ENCODE assay signal across 8 mouse cellular contexts in genomic region chr1:184732556-184733049, GRCm38 (mm10). TPM values are rescaled to one million over a fixed set of nuclear protein-coding genes. Genes with fewer than 3 reads are reported as not detected.
A peak's percentile ranks its signal among the peaks of the same experiment; 100 is the strongest.
DNase-seq lines count a peak whose midpoint lies in the region; ATAC-seq and TF ChIP-seq lines count a peak whose summit lies in the region.

Gene Hlx (minus strand): TSS chr1:184732619.

- peaks cover 6% of the 10 kb centered on the region for H3K79me2 ChIP-seq in MEL (ENCODE audit: control insufficient read depth, insufficient read depth, low read length, poor library complexity)

- peak; percentile 83 for ATAC-seq in forebrain, embryonic 15.5 days (replicated peaks)
- peak; percentile 90 for ATAC-seq in limb, embryonic 15.5 days (ENCODE audit: insufficient number of reproducible peaks, low FRiP score, low TSS enrichment, low read depth)
- ATAC-seq in midbrain, embryonic 15.5 days (replicated peaks) = peak; percentile 69; the same call in 1 of the 2 replicates

- peak; percentile 31 to 71; a peak in 3 of 4 replicates for TF ChIP-seq POLR2A in MEL (IDR thresholded peaks at IDR 0.05; ENCODE audit: control insufficient read depth in 1 of 2, insufficient read depth in 1 of 2, low read depth in 1 of 2, low read length in 2 of 2, poor library complexity in 1 of 2)
- peak; percentile 54; the same call in 1 of the 2 replicates for TF ChIP-seq POLR2A in bone marrow, adult 2 months (IDR thresholded peaks at IDR 0.05; ENCODE audit: borderline replicate concordance, control insufficient read depth, low read depth, low read length)

- WGBS in bone marrow, adult 2 months = under 1% methylated on average over 32 of the region's 32 CpGs
- under 1% methylated on average over 32 of the region's 32 CpGs for WGBS in forebrain, embryonic 15.5 days
- WGBS in hindbrain, embryonic 10.5 days = under 1% methylated on average over 32 of the region's 32 CpGs
- WGBS in limb, embryonic 15.5 days = 1% methylated on average over 32 of the region's 32 CpGs
- WGBS in midbrain, embryonic 15.5 days = under 1% methylated on average over 32 of the region's 32 CpGs

- H3K9me3 ChIP-seq in MEL (replicated peaks; ENCODE audit: insufficient read depth, low read length) = no peaks in the 10 kb centered on the region
- H3K9me3 ChIP-seq in forebrain, embryonic 15.5 days = no peaks in the 10 kb centered on the region
- no peaks in the 10 kb centered on the region for H3K9me3 ChIP-seq in hindbrain, embryonic 10.5 days
- H3K9me3 ChIP-seq in limb, embryonic 15.5 days = no peaks in the 10 kb centered on the region
- no peaks in the 10 kb centered on the region for H3K9me3 ChIP-seq in midbrain, embryonic 15.5 days

- no peak for TF ChIP-seq CTCF in MEL (IDR thresholded peaks at IDR 0.05 in 2 of 3, conservative IDR thresholded peaks at IDR 0.05 in 1 of 3; ENCODE audit: control insufficient read depth in 1 of 3, insufficient read depth in 1 of 3, low read depth in 2 of 3, low read length in 3 of 3, poor library complexity in 1 of 3, severe bottlenecking in 1 of 3)
- TF ChIP-seq CTCF in bone marrow, adult 2 months (IDR thresholded peaks at IDR 0.05; ENCODE audit: control insufficient read depth, insufficient read depth, low read length) = no peak

- no peaks in the 10 kb centered on the region for H3K27me3 ChIP-seq in MEL (ENCODE audit: control insufficient read depth in 1 of 2, insufficient read depth in 2 of 2, low read length in 2 of 2)
- peaks cover 66% of the 10 kb centered on the region for H3K27me3 ChIP-seq in forebrain, embryonic 15.5 days
- peaks cover 97% of the 10 kb centered on the region for H3K27me3 ChIP-seq in hindbrain, embryonic 10.5 days (ENCODE audit: insufficient read depth, poor library complexity, severe bottlenecking)
- H3K27me3 ChIP-seq in limb, embryonic 15.5 days = peaks cover 85% of the 10 kb centered on the region
- H3K27me3 ChIP-seq in midbrain, embryonic 15.5 days (replicated peaks) = peaks cover 81% of the 10 kb centered on the region

- DNase-seq in MEL (ENCODE audit: low read depth, low spot score) = peak; percentile 94
- DNase-seq in hindbrain, embryonic 10.5 days (ENCODE audit: low spot score) = peak; percentile 86
- peak; percentile 75 for DNase-seq in testis, postnatal 14 days (ENCODE audit: low spot score)
- DNase-seq in frontal cortex, postnatal 10 days (ENCODE audit: low spot score in 2 of 2) = no peak

- peak within 1 kb of the TSS; percentile 89 for H3K9ac ChIP-seq in MEL (ENCODE audit: control insufficient read depth, low read depth, low read length, poor library complexity, severe bottlenecking)
- H3K9ac ChIP-seq in forebrain, embryonic 15.5 days (replicated peaks) = peak within 1 kb of the TSS; percentile 32
- peak within 1 kb of the TSS; percentile 55 for H3K9ac ChIP-seq in limb, embryonic 15.5 days
- H3K9ac ChIP-seq in midbrain, embryonic 15.5 days = peak within 1 kb of the TSS; percentile 21; the same call in 1 of the 2 replicates

- peak within 1 kb of the TSS; percentile 69 for H3K27ac ChIP-seq in MEL (ENCODE audit: control insufficient read depth, low read depth, low read length)
- H3K27ac ChIP-seq in bone marrow, adult 2 months (ENCODE audit: control insufficient read depth, insufficient read depth, low read depth, low read length, poor library complexity) = peak within 1 kb of the TSS; percentile 99
- no peak within 1 kb of the TSS for H3K27ac ChIP-seq in forebrain, embryonic 15.5 days (replicated peaks)
- peak within 1 kb of the TSS; percentile 71 for H3K27ac ChIP-seq in hindbrain, embryonic 10.5 days
- H3K27ac ChIP-seq in limb, embryonic 15.5 days = peak within 1 kb of the TSS; percentile 89
- no peak within 1 kb of the TSS for H3K27ac ChIP-seq in midbrain, embryonic 15.5 days

- H3K4me3 ChIP-seq in MEL (ENCODE audit: control insufficient read depth in 1 of 2, insufficient read depth in 1 of 2, low read depth in 2 of 2, low read length in 2 of 2) = peak within 1 kb of the TSS; percentile 82 to 96
- H3K4me3 ChIP-seq in bone marrow, adult 2 months (replicated peaks; ENCODE audit: control insufficient read depth, low read depth, low read length) = peak within 1 kb of the TSS; percentile 78
- H3K4me3 ChIP-seq in forebrain, embryonic 15.5 days = peak within 1 kb of the TSS; percentile 36
- H3K4me3 ChIP-seq in hindbrain, embryonic 10.5 days = peak within 1 kb of the TSS; percentile 63
- peak within 1 kb of the TSS; percentile 62 for H3K4me3 ChIP-seq in limb, embryonic 15.5 days
- H3K4me3 ChIP-seq in midbrain, embryonic 15.5 days = peak within 1 kb of the TSS; percentile 32

- no peak for TF ChIP-seq EP300 in MEL (IDR thresholded peaks at IDR 0.05; ENCODE audit: low read depth in 1 of 2, low read length in 2 of 2)

- peaks cover 3 to 5% of the 10 kb centered on the region in 2 experiments; a peak in 1 of 4 replicates for H3K4me1 ChIP-seq in MEL (ENCODE audit: control insufficient read depth in 1 of 2, insufficient read depth in 2 of 2, low read length in 2 of 2)
- H3K4me1 ChIP-seq in bone marrow, adult 2 months (ENCODE audit: control insufficient read depth, insufficient read depth, low read length) = peaks cover 1% of the 10 kb centered on the region; the same call in 1 of the 2 replicates
- peaks cover 23% of the 10 kb centered on the region for H3K4me1 ChIP-seq in forebrain, embryonic 15.5 days
- H3K4me1 ChIP-seq in hindbrain, embryonic 10.5 days (replicated peaks) = peaks cover 23% of the 10 kb centered on the region
- peaks cover 39% of the 10 kb centered on the region for H3K4me1 ChIP-seq in limb, embryonic 15.5 days
- peaks cover 19% of the 10 kb centered on the region for H3K4me1 ChIP-seq in midbrain, embryonic 15.5 days

- peak within 1 kb of the TSS; percentile 54 for H3K4me2 ChIP-seq in forebrain, embryonic 15.5 days (replicated peaks)
- H3K4me2 ChIP-seq in limb, embryonic 15.5 days = peak within 1 kb of the TSS; percentile 85
- peak within 1 kb of the TSS; percentile 51 for H3K4me2 ChIP-seq in midbrain, embryonic 15.5 days

- no peak for TF ChIP-seq RAD21 in MEL (IDR thresholded peaks at IDR 0.05; ENCODE audit: low read depth, low read length)

- peaks cover 0 to 7% of the 10 kb centered on the region in 2 experiments; a peak in 1 of 4 replicates for H3K36me3 ChIP-seq in MEL (ENCODE audit: control insufficient read depth in 1 of 2, insufficient read depth in 2 of 2, low read length in 2 of 2)
- no peaks in the 10 kb centered on the region for H3K36me3 ChIP-seq in forebrain, embryonic 15.5 days
- H3K36me3 ChIP-seq in hindbrain, embryonic 10.5 days = no peaks in the 10 kb centered on the region
- no peaks in the 10 kb centered on the region for H3K36me3 ChIP-seq in limb, embryonic 15.5 days
- H3K36me3 ChIP-seq in midbrain, embryonic 15.5 days (replicated peaks) = no peaks in the 10 kb centered on the region

TF ChIP-seq in MEL, 35 proteins besides CTCF, POLR2A, EP300 and RAD21:
- TF ChIP-seq MYC (IDR thresholded peaks at IDR 0.05; ENCODE audit: low read depth, low read length) = peak; percentile 78
- 0 out of 2 replicates have a peak, but pooled peaks have one; percentile 54 for TF ChIP-seq MAX (IDR thresholded peaks at IDR 0.05; ENCODE audit: low read length)
- no peak; the same call in 1 of the 2 replicates for TF ChIP-seq USF1 (IDR thresholded peaks at IDR 0.05; ENCODE audit: low read depth, low read length)
- TF ChIP-seq TBP (IDR thresholded peaks at IDR 0.05; ENCODE audit: low read depth, low read length) = peak; percentile 77
- peak; percentile 35; the same call in 1 of the 2 replicates for TF ChIP-seq CHD1 (IDR thresholded peaks at IDR 0.05; ENCODE audit: low read depth, low read length)
- 0 out of 2 replicates have a peak, but pooled peaks have one; percentile 39 for TF ChIP-seq ETS1 (IDR thresholded peaks at IDR 0.05; ENCODE audit: low read depth, low read length)
- TF ChIP-seq ZKSCAN1 (IDR thresholded peaks at IDR 0.05; ENCODE audit: low read depth, low read length) = no peak
- TF ChIP-seq MXI1 (IDR thresholded peaks at IDR 0.05; ENCODE audit: low read depth, low read length) = peak; percentile 90
- TF ChIP-seq NELFE (IDR thresholded peaks at IDR 0.05; ENCODE audit: low read depth, low read length) = peak; percentile 45
- peak; percentile 34; the same call in 1 of the 2 replicates for TF ChIP-seq TCF12 (IDR thresholded peaks at IDR 0.05; ENCODE audit: low read depth, low read length)
- TF ChIP-seq JUND (IDR thresholded peaks at IDR 0.05; ENCODE audit: low read depth, low read length) = no peak
- peak; percentile 53 for TF ChIP-seq HCFC1 (IDR thresholded peaks at IDR 0.05; ENCODE audit: low read depth, low read length)
- no peak for TF ChIP-seq GABPA (IDR thresholded peaks at IDR 0.05; ENCODE audit: low read depth, low read length)
- peak; percentile 95 for TF ChIP-seq ZNF384 (IDR thresholded peaks at IDR 0.05; ENCODE audit: low read depth, low read length)

RNA-seq across cellular contexts. Expression of gene Hlx, which starts in this region (rescaled TPM):
- 2.4 and 2.7 TPM in 2 replicates for total RNA-seq in MEL (2012; rRNA removed)
- polyA plus RNA-seq in MEL (2012; ENCODE audit: insufficient read depth in 1 of 2, insufficient read length in 2 of 2, low read depth in 1 of 2, low replicate concordance in 2 of 2, missing spikeins in 1 of 2) = 1 to 10 TPM in 1 of 2 experiments, not detected in 1; 9.6 TPM
- 14.0 and 29.3 TPM in 2 replicates for polyA plus RNA-seq in bone marrow, adult 2 months (2011; ENCODE audit: insufficient read depth, insufficient read length, low replicate concordance, missing spikeins)
- polyA plus RNA-seq in forebrain, embryonic 15.5 days (2015; fragmentation: Nextera tagmentation; extraction: Ambion mirVana) = 1.1 and 1.5 TPM in 2 replicates
- polyA plus RNA-seq in hindbrain, embryonic 10.5 days (2016; fragmentation: Nextera tagmentation; extraction: Ambion mirVana) = 4.7 and 6.9 TPM in 2 replicates
- polyA plus RNA-seq in limb, embryonic 15.5 days (2015; fragmentation: Nextera tagmentation; extraction: Ambion mirVana) = 21.6 and 24.2 TPM in 2 replicates
- 1.7 and 2.2 TPM in 2 replicates for polyA plus RNA-seq in midbrain, embryonic 15.5 days (2015; fragmentation: Nextera tagmentation; extraction: Ambion mirVana)

Comparison
In these comparisons a context has a peak if more than half of its experiments do, and no peak if none do; other contexts are left out.
1. DNase-seq: peak in MEL (single experiment), hindbrain, embryonic 10.5 days (single experiment) and testis, postnatal 14 days (single experiment); none in frontal cortex, postnatal 10 days (0 of 2).
2. H3K27ac ChIP-seq: peak in MEL (single experiment), bone marrow, adult 2 months (single experiment), hindbrain, embryonic 10.5 days (single experiment) and limb, embryonic 15.5 days (single experiment); none in forebrain, embryonic 15.5 days (single experiment) and midbrain, embryonic 15.5 days (single experiment).
3. H3K4me3 ChIP-seq: peak in every context shown above with its lines; median percentile 89 in MEL; 78 in bone marrow, adult 2 months; 63 in hindbrain, embryonic 10.5 days; 62 in limb, embryonic 15.5 days; 36 in forebrain, embryonic 15.5 days; 32 in midbrain, embryonic 15.5 days.
4. H3K9ac ChIP-seq: peak in every context shown above with its lines; median percentile 89 in MEL; 55 in limb, embryonic 15.5 days; 32 in forebrain, embryonic 15.5 days; 21 in midbrain, embryonic 15.5 days.
5. Peak in every context shown above with its lines, with median percentiles within 50 percentile points of each other: ATAC-seq and H3K4me2 ChIP-seq.